Mouse (Mus musculus) MN1 (cell line): ENCODE measurements around the gene Mfsd2a.

Source experiments
- DNase-seq: peaks from one replicate; pipeline ENCODE4 v3.0.0-alpha.2; 2016; ENCODE audit warnings: low spot score

Gene Mfsd2a

DNA sequence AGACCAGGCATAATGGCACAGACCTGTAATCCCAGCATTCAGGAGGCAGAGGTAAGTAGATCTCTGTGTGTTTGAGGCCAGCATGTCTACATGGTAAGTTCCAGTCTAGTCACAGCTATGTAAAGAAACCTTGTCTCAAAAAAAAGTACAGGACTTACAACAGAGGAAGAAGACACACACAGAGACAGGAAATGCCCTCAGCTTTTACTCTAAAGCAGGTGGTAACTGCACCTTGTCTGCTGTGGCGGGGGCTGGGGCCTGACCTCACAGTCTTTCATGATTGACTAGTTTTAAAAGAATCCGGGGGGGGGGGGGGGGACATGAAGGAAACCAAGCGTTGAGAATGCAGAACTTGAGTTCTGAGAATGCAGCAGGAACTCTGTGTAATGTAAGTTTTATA, 27.1 kb downstream of the Mfsd2a start:
- DNase-seq, result no peak

- no peak for DNase-seq
Observed at GRCm38 (mm10) chr4:122933051-122933591, 27.9 kb downstream of the Mfsd2a start.

GRCm38 (mm10) chr4:122932239-122932978, 28.6 kb downstream of the Mfsd2a start:
- no peak for DNase-seq

- no peak for DNase-seq
Observed at GRCm38 (mm10) chr4:122930939-122931590, 29.9 kb downstream of the Mfsd2a start.

DNA sequence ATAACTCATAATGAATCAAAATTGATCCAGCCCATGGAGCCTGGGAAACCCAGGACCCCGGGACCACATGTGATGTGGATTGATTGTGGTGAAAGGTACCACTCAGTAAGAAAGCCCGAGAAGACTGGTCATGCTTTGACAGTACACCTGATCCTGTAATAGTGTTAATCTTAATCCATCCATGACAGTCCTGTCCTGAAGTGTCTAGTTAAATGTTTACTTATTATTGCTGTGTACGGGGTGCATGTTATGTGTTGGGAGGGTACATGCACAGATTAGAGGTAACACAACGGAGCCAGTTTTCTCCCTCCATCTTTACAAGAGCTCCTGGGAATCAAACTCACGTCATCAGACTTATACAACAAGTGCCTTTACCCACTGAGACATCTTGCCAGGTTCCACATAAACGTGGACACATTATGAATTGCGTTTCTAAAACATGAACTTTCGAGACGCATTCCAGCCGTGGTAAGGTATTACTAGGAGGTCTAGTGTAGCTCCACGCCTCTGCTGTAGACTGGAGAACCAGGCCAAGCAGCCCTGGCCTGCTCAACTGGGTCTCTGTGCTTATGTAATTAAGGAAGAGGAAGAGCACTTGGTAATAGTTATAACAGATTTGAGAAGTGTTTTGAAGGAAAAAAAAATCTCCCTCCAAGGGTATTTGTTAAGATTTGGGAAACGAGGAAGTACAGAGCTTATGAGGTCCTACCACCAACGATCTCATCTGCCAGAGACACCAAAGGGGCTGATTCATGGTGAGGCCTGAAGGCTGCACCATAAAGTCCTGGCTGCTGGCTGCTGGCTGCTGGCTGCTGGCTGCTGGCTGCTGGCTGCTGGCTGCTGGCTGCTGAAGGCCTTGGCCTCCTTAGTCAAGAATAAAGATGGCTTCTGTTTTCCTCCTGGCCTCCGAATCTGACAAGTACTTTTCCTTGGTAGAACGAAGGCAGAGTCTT, 37.3 kb downstream of the Mfsd2a start:
- DNase-seq, result no peak

- DNase-seq, result no peak
Observed at GRCm38 (mm10) chr4:122922841-122923240, 38.1 kb downstream of the Mfsd2a start.

DNA sequence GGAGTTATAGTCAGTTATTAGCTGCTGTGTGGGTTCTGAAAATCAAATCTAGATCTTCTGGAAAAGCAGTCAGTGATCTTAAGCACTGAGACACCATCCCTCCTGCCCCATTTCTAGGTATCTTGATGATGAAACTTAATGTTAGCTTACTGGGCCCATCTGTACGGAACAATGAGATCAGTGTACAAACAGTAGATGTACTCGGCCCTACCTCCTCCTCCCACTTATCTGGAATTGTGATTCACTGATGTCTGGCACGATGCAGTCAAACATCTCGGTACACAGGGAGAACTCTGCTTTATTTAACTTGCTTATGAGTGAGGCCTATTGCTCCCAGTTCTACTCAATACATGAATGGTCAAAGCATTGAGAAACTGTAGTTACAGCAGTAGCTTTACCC, 45.0 kb downstream of the Mfsd2a start:
- no peak for DNase-seq

DNA sequence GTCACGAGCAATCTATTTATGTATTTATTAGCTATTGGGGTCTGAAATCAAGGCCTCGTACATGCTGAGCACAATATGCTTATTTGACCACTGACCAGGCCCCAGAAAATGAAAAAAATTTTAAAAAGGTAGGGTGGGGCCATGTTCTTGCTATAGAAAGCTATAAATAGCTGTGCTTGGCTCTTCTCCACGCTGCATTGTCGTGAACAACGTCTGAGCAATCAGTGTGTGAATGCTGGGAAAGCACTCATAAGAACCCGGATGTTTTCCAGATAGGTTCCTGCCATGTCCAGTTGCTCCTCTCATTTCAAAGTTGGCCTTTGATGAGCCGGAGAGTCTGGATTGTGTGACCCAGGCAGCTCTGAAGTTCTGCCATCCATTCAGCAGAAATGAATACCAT, 46.8 kb downstream of the Mfsd2a start:
- DNase-seq, result no peak

GRCm38 (mm10) chr4:122912613-122913012, 48.4 kb downstream of the Mfsd2a start:
- no peak for DNase-seq

- no peak for DNase-seq
Observed at GRCm38 (mm10) chr4:122910577-122910976, 50.4 kb downstream of the Mfsd2a start.

DNA sequence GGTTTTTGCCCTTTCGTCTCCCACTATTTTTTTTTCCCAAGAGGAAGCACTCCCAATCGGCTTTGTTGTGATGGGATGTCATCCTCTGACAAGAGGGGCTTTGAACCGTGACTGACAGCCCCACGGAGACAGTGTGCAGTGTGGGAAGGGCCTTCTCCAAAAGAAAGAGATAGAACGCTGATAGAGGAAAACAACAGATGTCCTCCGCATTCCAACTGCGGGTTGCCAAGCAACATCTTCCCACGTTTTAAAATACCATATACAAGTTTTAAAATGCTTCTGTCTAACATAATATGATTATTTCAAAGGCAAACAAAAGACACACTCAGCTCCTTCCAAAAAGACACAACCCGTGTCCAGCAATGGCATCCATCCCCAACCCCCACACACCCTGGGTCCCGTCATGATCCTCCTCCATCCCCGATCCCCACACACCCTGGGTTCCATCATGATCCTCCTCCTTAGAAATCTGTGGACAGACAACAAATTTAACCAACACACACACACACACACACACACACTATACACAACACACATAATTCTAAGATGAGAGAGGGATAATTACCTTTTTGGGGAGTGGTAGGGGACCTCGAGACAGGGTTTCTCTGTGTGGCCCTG, 51.3 kb downstream of the Mfsd2a start:
- no peak for DNase-seq

GRCm38 (mm10) chr4:122905359-122905758, 55.6 kb downstream of the Mfsd2a start:
- DNase-seq, result no peak

GRCm38 (mm10) chr4:122903709-122904108, 57.3 kb downstream of the Mfsd2a start:
- DNase-seq, result no peak

GRCm38 (mm10) chr4:122902156-122902555, 58.8 kb downstream of the Mfsd2a start:
- DNase-seq, result no peak

GRCm38 (mm10) chr4:122898313-122898712, 62.7 kb downstream of the Mfsd2a start:
- DNase-seq, result peak; percentile 58

GRCm38 (mm10) chr4:122897750-122898149, 63.2 kb downstream of the Mfsd2a start:
- no peak for DNase-seq
